Mouse (Mus musculus) lung, postnatal 14 days (tissue): ENCODE results near the gene Rps6ka5.

Experiments
- DNase-seq: peaks from one replicate; pipeline ENCODE4 v3.0.0; 2021

Rps6ka5 gene

DNA sequence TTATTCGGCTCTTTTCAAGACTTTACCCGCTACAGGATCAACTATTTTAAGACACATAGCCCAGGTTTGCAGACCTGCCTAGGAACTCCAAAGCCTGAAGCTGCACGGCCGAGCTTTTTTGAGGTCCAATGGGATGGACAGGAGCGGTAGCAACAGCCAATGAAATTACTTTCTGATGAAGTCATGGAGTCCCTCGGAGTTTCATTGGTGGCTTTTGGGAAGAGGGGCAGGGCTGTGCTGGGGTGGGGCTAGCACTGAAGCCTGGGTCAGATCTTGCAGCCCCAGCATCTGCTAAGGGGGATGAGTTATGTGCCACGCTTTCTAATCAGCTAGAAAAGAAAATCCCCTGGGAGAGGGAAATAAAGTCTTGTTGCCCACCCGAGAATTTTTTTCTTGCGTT, 199.0 kb downstream of the Rps6ka5 start:
- peak; percentile 71 for DNase-seq

GRCm38 (mm10) chr12:100527241-100527640, 199.5 kb downstream of the Rps6ka5 start:
- no peak for DNase-seq

DNA sequence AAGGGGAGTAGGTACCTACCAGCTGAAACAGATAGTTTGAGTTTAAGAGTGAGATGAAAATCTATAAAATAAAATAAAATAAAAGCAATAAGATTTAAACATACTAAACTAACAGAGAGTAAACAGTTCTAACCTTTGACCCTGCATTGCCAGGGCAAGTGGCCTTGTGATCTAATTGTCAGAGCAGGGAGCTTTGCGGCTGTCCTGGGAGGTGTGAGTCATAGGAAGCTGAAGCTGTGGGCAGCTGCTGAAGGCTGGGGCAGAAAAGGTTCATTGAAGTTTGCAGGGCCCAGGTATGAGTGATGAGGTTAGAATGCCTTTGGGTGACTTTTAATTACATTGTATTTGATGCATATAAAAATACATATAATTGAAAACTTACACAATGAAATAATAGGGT, 200.8 kb downstream of the Rps6ka5 start:
- DNase-seq: no peak

- DNase-seq: peak; percentile 69
Measured at GRCm38 (mm10) chr12:100520794-100521186, 206.0 kb downstream of the Rps6ka5 start, which contains the start of gene Ttc7b. TSS of gene Ttc7b (minus strand) at chr12:100520826.

DNA sequence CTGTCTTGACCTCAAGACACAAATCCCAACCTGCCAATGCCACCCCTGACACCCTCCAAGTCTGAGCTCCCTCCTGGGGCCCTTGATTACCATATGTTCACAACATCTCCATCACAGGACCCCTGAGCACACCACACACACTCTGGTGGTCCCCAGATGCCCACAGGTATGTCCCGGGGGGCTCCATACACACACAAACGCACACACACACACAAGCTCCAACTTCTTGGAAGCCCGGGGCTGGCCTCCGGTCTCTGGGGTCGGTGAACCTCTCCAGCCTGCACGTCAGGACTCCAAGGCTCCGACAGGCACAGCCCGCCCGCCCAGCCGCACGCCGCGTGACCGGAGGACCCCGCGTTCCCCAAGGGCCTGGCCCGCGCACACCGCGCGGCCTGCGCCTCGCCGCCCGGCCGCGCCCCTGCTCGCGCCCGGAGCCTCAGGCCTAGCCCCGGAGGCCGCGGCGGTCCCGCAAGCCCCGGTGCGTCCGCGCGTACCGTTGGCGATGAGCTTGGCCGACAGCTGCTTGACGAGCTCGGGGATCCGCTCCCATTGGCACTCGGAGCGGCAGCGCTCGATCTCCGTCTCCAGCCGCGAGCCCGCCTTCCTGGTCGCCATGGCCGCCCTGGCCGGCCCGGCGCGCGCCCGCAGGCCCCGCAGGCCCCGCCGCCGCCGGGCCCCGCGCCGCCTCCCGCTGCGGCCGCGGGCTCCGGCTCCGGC, 206.5 kb downstream of the Rps6ka5 start:
- peak; percentile 53 for DNase-seq

DNA sequence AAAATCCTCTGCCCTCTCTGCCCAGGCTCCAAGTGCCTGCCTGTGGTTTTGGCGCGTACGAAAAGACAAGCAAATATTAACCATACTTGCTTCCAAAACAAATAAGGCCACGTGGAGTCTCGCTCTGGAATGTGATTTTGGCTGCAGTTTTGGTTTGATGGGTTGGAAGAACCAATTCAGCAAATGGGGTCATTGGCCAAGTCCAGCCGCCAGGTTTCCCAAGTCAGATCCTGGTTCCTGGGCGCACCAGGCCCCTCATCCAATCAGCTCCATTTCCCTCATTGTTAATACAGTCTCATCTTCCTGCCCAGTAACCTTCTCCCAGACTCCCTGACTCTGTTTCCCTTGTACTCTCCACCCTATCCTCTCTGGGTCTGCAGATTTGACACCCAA, 207.1 kb downstream of the Rps6ka5 start:
- peak; percentile 28 for DNase-seq

- DNase-seq: no peak
Measured at GRCm38 (mm10) chr12:100517371-100517770, 209.4 kb downstream of the Rps6ka5 start.

DNA sequence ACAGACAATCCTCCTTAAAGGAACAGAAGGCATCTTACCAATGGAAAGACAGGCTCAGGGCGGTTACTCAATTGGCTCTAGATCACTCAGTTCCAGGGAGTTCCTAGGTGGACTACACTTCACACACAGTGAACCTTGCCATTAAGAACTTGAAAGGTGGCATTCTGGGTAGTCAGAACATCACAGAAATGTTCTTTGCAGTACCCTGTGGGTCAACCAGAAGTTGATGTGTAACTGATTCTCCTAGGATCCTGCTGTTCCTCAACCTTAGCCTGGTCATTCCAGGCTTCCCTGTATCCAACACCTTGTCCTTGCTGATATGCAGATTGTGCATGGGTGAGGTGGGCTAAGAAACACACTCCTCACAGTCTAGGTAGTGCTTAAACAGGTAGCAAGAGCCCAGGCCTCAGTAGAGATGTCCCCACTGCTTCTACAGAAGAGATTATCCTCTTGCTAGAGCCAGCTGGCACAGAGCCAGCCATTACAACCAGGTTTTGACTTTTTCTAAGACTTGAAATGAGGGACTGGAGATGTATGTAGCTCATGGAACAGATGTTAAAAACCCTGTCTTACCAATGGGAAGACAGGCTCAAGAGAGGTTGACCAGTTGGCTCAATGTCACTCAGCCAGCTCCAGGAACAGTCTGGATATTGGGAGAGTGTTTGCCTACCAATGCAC, 210.5 kb downstream of the Rps6ka5 start:
- DNase-seq: no peak

DNA sequence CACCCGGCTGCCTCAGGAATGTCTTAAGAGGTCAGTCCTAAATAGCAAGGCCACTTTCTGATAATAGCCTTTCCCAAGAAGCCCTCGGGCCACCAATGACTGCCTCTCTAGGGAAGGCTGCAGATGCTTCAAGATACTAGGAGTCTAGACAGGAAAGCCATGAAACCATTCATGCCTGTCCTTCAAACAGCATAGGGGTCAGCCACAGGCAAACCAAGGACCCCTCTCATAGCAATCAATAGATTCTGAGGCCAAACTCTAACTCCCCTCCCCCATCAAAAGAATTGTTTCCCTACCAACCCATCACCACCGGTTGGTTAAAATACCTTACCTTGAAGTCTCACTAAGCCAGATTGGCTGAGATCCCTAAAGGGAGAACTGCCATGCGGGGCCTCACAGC, 211.3 kb downstream of the Rps6ka5 start:
- no peak for DNase-seq

DNA sequence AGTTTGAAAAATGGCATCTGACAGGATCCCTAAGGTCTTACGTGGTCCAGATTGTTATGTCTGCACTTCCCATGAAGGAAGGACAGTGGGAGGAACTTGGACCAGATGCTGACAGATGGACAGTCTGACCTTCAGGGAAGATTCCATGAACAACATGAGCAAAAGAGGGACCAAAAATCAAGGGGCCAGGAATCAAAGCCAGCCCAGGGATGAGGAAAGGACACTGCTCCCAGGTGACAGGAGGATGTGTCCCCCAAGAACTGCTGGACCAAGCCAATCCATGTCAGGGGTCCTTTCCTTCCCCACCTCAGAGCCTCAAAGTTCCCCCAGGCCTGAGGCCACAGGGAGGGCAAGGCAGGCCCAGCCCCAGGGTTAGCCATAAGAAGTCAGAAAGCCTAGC, 212.2 kb downstream of the Rps6ka5 start:
- no peak for DNase-seq

GRCm38 (mm10) chr12:100513131-100513530, 213.7 kb downstream of the Rps6ka5 start:
- no peak for DNase-seq

- no peak for DNase-seq
Measured at GRCm38 (mm10) chr12:100512641-100513040, 214.1 kb downstream of the Rps6ka5 start.

DNA sequence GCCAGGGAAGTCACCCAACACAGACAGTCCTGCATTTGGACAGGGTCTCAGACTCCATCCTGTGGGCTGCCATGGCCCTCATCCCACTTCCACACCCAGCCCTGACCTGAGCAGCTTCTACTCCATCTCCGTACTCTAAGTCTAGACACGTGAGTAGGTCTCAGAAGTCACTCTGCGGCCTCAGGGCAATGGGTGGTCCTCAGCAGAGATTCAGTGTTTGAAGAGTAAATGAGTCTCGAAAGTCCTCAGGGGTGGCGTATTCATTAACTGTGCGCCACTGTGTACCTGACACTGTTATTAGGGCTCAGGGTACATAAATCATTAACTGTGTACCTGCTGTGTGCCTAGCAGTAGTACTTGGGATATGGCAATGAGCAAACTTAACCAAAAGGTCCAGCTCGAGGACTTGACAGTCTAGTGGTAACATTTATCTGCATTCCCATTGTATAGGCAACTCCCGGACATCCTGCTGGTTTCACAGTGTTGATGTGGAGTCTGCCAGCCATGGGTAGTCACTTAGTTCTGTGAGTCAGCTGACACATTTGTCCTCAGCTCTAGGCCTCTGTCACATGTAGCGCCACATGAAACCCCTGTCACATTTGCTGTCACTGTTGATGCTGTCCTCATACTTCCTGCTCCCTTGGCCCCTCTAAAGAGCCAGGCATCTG, 217.0 kb downstream of the Rps6ka5 start:
- DNase-seq: no peak

GRCm38 (mm10) chr12:100508668-100509067, 218.1 kb downstream of the Rps6ka5 start:
- DNase-seq: no peak

GRCm38 (mm10) chr12:100505484-100505883, 221.3 kb downstream of the Rps6ka5 start:
- DNase-seq: no peak

GRCm38 (mm10) chr12:100504585-100504984, 222.2 kb downstream of the Rps6ka5 start:
- no peak for DNase-seq

DNA sequence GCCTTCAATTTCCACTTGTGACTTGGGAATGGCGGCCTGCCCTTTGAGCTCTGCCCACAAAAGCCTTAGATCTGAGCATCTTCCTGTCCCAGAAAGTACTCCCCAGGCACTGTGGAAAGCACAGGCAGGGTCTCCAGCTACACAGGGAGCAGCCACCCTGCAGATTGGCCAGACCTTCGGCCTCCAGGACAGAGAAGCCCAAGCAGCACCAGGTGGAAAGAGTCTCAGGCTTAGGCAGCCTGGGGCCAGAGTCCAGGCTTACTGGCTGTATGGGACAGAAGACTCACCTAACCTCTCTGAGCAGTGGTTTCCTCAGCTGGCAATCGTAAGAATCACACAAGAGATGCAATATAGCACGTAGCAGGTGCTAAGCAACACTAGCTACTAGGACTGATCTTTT, 223.1 kb downstream of the Rps6ka5 start:
- no peak for DNase-seq

- DNase-seq: no peak
Measured at GRCm38 (mm10) chr12:100502544-100502943, 224.2 kb downstream of the Rps6ka5 start.

- DNase-seq: no peak
Measured at GRCm38 (mm10) chr12:100501261-100501660, 225.5 kb downstream of the Rps6ka5 start.

DNA sequence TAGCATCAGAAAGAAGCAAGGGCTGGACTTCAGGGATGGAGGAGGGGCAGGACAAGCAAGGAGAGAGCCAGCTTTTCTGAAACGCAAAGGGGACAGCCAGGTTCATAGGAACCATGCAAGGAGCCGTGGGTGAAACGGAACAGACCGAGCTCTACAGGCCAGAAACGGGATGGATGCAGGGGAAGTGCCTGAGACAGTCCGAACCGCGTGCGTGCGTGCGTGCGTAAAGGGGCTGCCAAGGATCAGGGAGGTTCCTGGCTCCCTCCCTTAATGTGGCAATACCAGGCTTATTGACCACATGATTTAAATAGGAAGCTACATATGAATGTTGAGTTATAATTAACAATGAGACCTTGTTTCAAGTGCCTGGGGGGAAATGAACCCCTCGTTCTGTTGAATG, 227.3 kb downstream of the Rps6ka5 start:
- no peak for DNase-seq
